Mouse (Mus musculus) ovary, postnatal 14 days (tissue): Measurements from ENCODE around the gene Kcnmb3.

ENCODE experiments used
- DNase-seq: peaks from one replicate; pipeline ENCODE4 v3.0.0; 2022; ENCODE audit warnings: low spot score

Gene Kcnmb3

GRCm38 (mm10) chr3:32495088-32495770 lies 3.2 kb upstream of the Kcnmb3 start:
- no peak for DNase-seq

- DNase-seq = no peak
Measured at GRCm38 (mm10) chr3:32494387-32495087, 2.5 kb upstream of the Kcnmb3 start.

DNA sequence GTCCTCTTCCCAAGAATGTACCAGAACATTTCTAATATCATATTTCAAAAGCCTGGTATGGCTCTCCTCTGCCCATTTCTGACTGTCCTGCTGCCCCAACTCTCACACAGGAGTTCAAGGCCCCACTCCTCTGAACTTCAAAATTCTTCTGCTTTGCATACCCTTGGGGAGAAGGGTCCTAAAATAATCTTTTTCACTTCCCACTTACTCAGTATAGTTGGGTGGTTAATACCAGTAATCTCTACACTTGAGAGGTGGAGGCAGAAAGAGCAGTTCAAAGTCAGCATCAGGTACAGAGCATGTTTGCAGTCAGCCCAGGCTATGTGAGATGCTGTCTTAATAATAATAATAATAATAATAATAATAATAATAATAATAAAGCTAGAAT lies 1.1 kb downstream of the Kcnmb3 start:
- no peak for DNase-seq

- DNase-seq = no peak
Measured at GRCm38 (mm10) chr3:32490076-32490927, 1.7 kb downstream of the Kcnmb3 start.

DNA sequence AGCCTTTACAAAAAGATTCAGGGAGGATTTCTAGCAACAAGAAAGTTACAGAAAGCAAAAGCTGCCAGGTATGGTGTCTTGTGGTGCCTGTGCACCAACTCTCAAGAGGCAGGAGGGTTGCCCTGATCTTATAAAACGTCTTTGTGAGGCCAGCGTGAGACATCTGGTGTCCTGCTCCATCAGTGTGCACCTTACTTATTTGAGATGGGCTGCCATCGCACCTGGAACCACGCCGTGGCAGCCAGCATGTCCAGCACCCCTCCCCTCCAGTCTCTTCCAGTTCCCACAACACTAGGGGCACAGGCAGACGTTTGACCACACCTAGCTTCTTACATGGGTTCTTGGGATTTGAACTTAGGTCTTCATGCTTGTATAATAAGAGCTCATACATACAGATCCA lies 3.9 kb downstream of the Kcnmb3 start:
- no peak for DNase-seq

DNA sequence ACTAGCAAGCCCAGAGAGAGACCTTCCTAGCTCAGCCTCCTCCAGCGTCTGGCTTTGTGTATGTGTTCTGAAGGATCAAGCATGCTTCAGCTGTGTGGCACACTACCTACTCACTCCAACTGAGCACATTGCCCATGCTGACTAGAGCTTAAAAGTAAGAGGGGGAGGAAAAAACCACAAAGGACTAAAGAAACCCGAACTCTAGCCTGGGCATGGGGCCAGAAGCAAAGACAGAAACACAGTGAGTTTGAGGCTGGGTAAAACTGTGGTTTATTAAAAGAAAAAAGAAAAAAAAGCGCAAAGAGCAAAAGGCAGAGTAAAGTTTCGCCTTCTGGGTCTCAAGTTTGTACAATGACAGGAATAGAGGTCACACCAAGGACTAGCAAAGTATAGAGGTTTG lies 5.5 kb downstream of the Kcnmb3 start:
- no peak for DNase-seq

- DNase-seq = no peak
Measured at GRCm38 (mm10) chr3:32483035-32483434, 9.0 kb downstream of the Kcnmb3 start.

- no peak for DNase-seq
Measured at GRCm38 (mm10) chr3:32479961-32480360, 12.1 kb downstream of the Kcnmb3 start.

- DNase-seq = no peak
Measured at GRCm38 (mm10) chr3:32473184-32473583, 18.8 kb downstream of the Kcnmb3 start.

- no peak for DNase-seq
Measured at GRCm38 (mm10) chr3:32472191-32472900, 19.7 kb downstream of the Kcnmb3 start.

DNA sequence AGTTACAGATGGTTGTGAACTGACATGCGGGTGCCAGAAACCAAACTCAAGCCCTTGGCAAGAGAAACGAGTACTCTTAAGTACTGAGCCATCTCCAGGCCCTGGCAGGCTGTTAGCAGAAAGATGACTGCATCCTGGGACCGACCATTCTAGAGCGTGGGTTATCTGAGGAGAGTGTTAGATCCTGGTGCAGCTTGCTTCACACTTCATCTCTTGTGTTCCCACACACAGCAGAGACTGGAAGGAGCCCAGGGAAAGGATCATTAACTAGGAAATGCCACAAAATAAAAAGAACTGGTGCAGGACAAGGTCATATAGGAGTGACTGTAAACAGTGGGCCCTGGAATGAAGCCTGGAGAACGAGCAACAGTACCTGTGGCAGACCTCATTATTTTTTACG lies 20.9 kb downstream of the Kcnmb3 start:
- DNase-seq = no peak

DNA sequence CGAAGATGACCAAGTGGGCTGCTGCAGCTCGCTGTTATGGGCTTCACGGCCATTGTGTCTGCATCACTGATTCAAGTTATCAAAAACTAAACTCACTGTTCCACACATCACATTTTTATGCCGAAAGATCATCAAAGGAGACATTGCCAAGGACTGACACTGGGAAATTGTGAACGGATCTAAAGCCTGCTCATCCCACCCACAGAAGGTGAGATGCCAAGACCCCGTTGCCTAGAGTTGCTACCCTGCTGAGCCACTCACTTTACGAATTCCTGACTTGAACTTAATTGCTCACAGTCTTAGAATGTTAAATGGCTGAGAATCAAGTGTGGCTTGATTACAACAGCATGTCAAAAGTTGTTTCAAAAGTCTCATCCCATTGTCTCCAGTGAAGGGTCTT lies 21.6 kb downstream of the Kcnmb3 start:
- no peak for DNase-seq

DNA sequence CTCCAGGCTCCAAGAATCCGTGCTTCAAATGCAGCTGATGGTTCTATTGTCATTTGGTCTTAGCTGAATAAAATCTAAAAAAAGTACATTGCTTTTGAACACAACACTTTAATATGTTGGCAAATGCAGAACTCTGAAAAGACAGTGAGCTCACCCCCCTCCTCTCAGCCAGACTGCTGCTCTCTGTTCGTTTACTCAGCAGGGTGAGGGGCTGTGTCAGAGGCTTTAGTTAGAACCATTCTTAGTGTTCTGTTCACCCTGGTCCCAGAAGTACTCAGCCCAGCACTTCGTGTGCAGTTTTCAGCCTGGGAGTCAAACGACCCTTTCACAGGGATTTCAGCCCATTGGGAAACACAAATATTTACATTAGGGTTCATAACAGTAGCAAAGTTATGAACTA lies 23.6 kb downstream of the Kcnmb3 start:
- no peak for DNase-seq

DNA sequence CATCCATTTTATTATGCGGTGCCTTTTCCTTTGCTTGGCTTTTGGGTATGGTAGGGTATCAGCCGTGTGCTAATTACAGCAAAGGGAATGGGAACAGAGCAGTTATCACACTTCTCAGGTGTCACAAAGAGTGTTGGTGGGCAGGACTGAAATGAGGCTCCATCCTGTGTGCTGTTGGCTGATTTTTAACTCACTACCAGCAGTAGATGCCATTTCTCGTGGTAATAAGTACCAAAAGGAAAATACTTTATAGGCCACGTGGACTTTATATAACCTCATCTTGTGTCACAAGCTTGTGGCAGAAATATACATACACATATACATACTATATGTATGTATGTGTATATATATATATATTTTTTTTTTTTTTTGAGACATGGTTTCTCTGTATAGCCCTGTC lies 24.7 kb downstream of the Kcnmb3 start:
- no peak for DNase-seq

DNA sequence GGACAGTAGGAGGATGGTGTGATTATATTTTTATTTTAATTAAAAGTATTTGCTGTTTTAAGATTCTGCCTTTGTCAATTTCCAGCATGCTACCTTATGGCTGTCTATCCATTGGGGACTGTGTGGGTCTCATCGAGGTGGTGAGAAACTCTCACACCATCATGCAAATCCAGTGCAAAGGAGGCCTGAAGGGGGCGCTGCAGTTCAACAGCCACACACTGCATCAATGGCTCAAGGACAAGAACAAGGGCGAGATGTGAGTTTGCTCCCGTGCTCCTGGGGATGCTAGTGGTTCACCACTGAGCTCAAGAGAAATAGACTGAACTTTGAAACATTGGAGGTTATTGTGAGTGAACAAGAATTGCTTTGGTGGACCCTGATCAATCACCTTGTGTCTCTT lies 32.3 kb downstream of the Kcnmb3 start:
- DNase-seq = no peak

- DNase-seq = no peak
Measured at GRCm38 (mm10) chr3:32454329-32455021, 37.6 kb downstream of the Kcnmb3 start.

- DNase-seq = no peak
Measured at GRCm38 (mm10) chr3:32441710-32442109, 50.3 kb downstream of the Kcnmb3 start.

DNA sequence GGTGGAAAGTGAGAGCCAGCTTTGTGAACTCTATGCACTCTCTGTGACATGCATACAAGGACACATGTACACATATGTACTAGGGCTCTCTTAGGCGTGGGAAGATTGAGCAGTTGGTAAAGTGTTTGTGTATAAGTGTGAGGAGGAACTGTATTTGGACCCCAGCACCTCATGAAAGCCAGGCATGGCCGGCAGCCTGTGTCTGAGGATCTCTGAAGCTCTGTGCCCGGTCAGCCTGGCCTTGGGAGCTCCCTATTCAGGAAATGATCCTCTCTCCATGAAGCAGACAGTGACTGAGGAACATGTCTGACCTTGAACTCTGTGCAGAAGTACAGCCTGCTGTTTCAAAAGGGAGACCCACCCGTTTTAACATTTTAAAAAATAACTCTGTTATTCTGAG lies 53.3 kb downstream of the Kcnmb3 start:
- DNase-seq = no peak

- DNase-seq = no peak
Measured at GRCm38 (mm10) chr3:32437820-32438219, 54.2 kb downstream of the Kcnmb3 start.

DNA sequence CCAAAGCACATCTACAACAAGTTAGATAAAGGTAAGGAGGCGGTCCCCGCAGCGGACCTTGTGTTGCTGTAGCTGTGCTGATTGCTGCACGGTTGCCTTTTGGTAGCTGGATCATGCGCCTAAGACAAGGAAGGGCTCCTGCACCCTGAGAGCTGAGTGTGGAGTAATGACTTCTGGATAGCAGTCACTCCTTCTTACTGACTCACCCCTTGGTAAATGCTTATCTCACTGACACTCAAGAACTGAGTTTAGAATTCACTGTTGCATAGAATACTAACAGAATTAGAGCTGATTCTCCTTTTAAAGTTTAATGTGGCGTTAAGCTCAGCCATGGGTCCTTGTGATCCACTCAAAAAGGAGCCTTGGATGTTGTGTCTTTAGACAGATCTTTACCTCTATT lies 54.7 kb downstream of the Kcnmb3 start:
- DNase-seq = no peak

- DNase-seq = no peak
Measured at GRCm38 (mm10) chr3:32436101-32436500, 55.9 kb downstream of the Kcnmb3 start.

DNA sequence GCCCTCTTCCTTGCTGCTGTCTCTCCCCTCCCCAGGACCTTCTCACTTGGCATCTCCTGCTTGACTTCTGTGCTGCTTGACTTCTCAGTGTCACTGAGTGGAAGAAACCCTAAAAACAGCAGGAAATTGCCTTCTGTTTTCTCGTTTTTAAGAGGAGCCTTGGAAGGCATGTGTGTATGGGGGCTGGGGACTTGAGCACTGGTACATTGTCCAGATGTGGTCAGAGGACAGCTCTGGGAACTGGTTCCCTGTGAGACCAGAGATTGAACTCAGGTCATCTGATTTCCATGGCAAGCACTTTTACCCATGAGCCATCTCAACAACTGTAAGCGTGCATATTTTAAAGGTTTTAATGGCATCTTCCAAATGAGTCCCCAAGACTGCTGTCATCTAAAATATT lies 58.0 kb downstream of the Kcnmb3 start:
- no peak for DNase-seq
